Mouse (Mus musculus) gastrocnemius, adult 2 months (tissue): ENCODE data around the gene Hnrnpa3. TPM values are rescaled to one million over a fixed set of nuclear protein-coding genes. Genes with fewer than 3 reads are reported as not detected.
"Not testable (repeated sequence)": the region's sequence is repeated elsewhere in the genome, so short reads cannot be mapped to it uniquely, and the experiment has no call there.

ENCODE experiments used
- DNase-seq: peaks from one replicate; pipeline ENCODE4 v3.0.0; 2022
- H3K27ac ChIP-seq: fragments of 200-600 bp; 2 replicates; pipeline ENCODE4 v1.8.1; 2022; ENCODE audit warnings: mild to moderate bottlenecking
- H3K4me3 ChIP-seq: fragments of 200-600 bp; 2 replicates; pipeline ENCODE4 v1.8.1; 2022; ENCODE audit warnings: mild to moderate bottlenecking, moderate library complexity
- CTCF ChIP-seq: fragments of 200-600 bp; IDR thresholded peaks from 2 replicates; pipeline ENCODE4 v1.8.1; 2022; ENCODE audit warnings: antibody characterized with exemption, mild to moderate bottlenecking, moderate library complexity
- intact Hi-C: fragments of 180-260 bp; cut with DNase I; formaldehyde crosslinking; loops from one replicate; pipeline ENCODE4 v1.15.1; 2025
- long read RNA-seq, 2 experiments: library from polyadenylated mRNA; stranded (forward); transcript quantifications; one replicate each; pipeline ENCODE4 v2.0.0; 2021
- total RNA-seq, 2 experiments: library from RNA; stranded (reverse); gene quantifications; 2 replicates each; pipeline ENCODE4 v1.2.3; 2021

Gene Hnrnpa3
- 100 to 1,000 TPM; 123 to 144 TPM for total RNA-seq
- long read RNA-seq, experiment 1, full-length matches to known transcripts, result 22 of 31 reads
- long read RNA-seq, experiment 1, partial matches to known transcripts, result 2 of 31 reads
- long read RNA-seq, experiment 1, other reads (novel, unspliced or antisense), result 7 of 31 reads
- long read RNA-seq, experiment 2, full-length matches to known transcripts, result 36 of 50 reads
- long read RNA-seq, experiment 2, partial matches to known transcripts, result 5 of 50 reads
- long read RNA-seq, experiment 2, other reads (novel, unspliced or antisense), result 9 of 50 reads

GRCm38 (mm10) chr2:75658727-75659628 is at the start of gene Hnrnpa3:
Hnrnpa3 (plus strand) TSS chr2:75659261.
- intact Hi-C loops, result loop anchor here (1.0 to 5.0 kb wide), 3 partner anchors 24 to 52 kb away; partner anchors contain the start of gene Nfe2l2
- Histone ChIP-seq H3K27ac (peak within 1 kb of the TSS; percentile 99), H3K4me3 (peak within 1 kb of the TSS; percentile 74)
- peak; percentile 100 for DNase-seq
- TF ChIP-seq CTCF, result peak; percentile 13; the same call in 1 of the 2 replicates

- no peak for TF ChIP-seq CTCF
- Histone ChIP-seq H3K27ac (peak overlapping the region; percentile 60), H3K4me3 (peak overlapping the region; percentile 64)
- no peak for DNase-seq
- intact Hi-C loops, result loop anchor here (5.0 kb wide), 3 partner anchors 47 to 232 kb away; partner anchors contain the start of genes Hnrnpa3 and Nfe2l2
These were observed 49.1 kb upstream of the Hnrnpa3 start for GRCm38 (mm10) chr2:75609971-75610370.

- intact Hi-C loops, result loop anchor here (5.0 kb wide), 1 partner anchor 92 kb away; the partner anchor contains the start of gene Nfe2l2
- not testable (repeated sequence) for DNase-seq, H3K27ac ChIP-seq, H3K4me3 ChIP-seq
These were observed 48.5 kb upstream of the Hnrnpa3 start for GRCm38 (mm10) chr2:75610602-75611001.

- Histone ChIP-seq H3K4me3 (no peak overlapping the region), H3K27ac (no peak overlapping the region)
- no peak for TF ChIP-seq CTCF
- intact Hi-C loops, result loop anchor here (5.0 kb wide), 1 partner anchor 91 kb away; the partner anchor contains the start of gene Nfe2l2
- no peak for DNase-seq
These were observed 47.8 kb upstream of the Hnrnpa3 start for GRCm38 (mm10) chr2:75611041-75611805.

GRCm38 (mm10) chr2:75612006-75612405 is 47.1 kb upstream of the Hnrnpa3 start:
- Histone ChIP-seq H3K4me3 (no peak overlapping the region), H3K27ac (no peak overlapping the region)
- intact Hi-C loops, result loop anchor here (5.0 kb wide), 1 partner anchor 90 kb away; the partner anchor contains the start of gene Nfe2l2
- TF ChIP-seq CTCF, result no peak
- DNase-seq, result no peak

- DNase-seq, result peak; percentile 53
- peak overlapping the region; percentile 57 for H3K4me3 ChIP-seq
- no peak for TF ChIP-seq CTCF
- peak overlapping the region; percentile 75 for H3K27ac ChIP-seq
- intact Hi-C loops, result loop anchor here (5.0 kb wide), 1 partner anchor 89 kb away; the partner anchor contains the start of gene Nfe2l2
These were observed 46.0 kb upstream of the Hnrnpa3 start for GRCm38 (mm10) chr2:75612981-75613567.

- intact Hi-C loops, result loop anchor here (5.0 kb wide), 1 partner anchor 88 kb away; the partner anchor contains the start of gene Nfe2l2
- H3K4me3 ChIP-seq, result no peak overlapping the region
- H3K27ac ChIP-seq, result no peak overlapping the region
- no peak for DNase-seq
- no peak for TF ChIP-seq CTCF
These were observed 44.5 kb upstream of the Hnrnpa3 start for GRCm38 (mm10) chr2:75614577-75614976.

- intact Hi-C loops, result no loop called here
- no peak for DNase-seq
- Histone ChIP-seq H3K27ac (no peak overlapping the region), H3K4me3 (no peak overlapping the region)
- no peak for TF ChIP-seq CTCF
These were observed 42.1 kb upstream of the Hnrnpa3 start for GRCm38 (mm10) chr2:75616911-75617310.

- no peak overlapping the region for H3K4me3 ChIP-seq
- no peak for DNase-seq
- TF ChIP-seq CTCF, result no peak
- H3K27ac ChIP-seq, result no peak overlapping the region
- intact Hi-C loops, result no loop called here
These were observed 40.3 kb upstream of the Hnrnpa3 start for GRCm38 (mm10) chr2:75618712-75619111.

- peak overlapping the region; percentile 12; the same call in 1 of the 2 replicates for H3K27ac ChIP-seq
- no peak for TF ChIP-seq CTCF
- no peak for DNase-seq
- H3K4me3 ChIP-seq, result no peak overlapping the region
- intact Hi-C loops, result no loop called here
These were observed 37.0 kb upstream of the Hnrnpa3 start for GRCm38 (mm10) chr2:75621873-75622654.

GRCm38 (mm10) chr2:75625086-75625485 is 34.0 kb upstream of the Hnrnpa3 start:
- no peak for DNase-seq
- no peak for TF ChIP-seq CTCF
- intact Hi-C loops, result no loop called here
- Histone ChIP-seq H3K4me3 (no peak overlapping the region), H3K27ac (no peak overlapping the region)
